Mouse (Mus musculus) urinary bladder, postnatal 25 days (tissue): ENCODE measurements around the gene Ogfod2.
A peak's percentile ranks its signal among the peaks of the same experiment; 100 is the strongest.

Experiments
- DNase-seq: peaks from one replicate; pipeline ENCODE4 v3.0.0; 2022; ENCODE audit warnings: low spot score

The Ogfod2 gene

DNA sequence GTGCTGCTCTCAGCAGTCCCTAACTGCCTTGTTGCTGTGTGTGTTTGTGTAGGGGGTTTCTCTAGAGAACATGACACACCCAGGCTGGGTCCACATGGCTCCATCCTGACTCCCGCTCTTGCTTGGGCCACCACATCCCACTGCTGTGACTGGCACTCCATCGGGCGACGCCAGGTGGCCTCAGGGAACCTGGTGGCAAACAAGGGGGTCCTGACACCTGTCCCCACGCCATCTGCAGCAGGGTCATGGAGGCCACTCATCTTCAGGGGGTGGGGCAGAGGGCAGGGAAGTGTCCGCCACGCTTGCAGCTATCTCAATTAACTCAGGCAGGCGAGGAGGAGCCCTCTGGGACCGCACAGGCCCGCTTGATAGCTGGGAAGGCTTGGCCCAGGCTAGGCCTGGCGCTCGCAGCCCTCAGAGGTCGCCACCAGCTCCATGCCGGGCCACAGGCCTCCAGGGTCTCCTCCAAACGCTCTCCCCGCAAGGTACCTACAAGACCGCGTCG, 17.0 kb upstream of the Ogfod2 start:
- DNase-seq: no peak

DNA sequence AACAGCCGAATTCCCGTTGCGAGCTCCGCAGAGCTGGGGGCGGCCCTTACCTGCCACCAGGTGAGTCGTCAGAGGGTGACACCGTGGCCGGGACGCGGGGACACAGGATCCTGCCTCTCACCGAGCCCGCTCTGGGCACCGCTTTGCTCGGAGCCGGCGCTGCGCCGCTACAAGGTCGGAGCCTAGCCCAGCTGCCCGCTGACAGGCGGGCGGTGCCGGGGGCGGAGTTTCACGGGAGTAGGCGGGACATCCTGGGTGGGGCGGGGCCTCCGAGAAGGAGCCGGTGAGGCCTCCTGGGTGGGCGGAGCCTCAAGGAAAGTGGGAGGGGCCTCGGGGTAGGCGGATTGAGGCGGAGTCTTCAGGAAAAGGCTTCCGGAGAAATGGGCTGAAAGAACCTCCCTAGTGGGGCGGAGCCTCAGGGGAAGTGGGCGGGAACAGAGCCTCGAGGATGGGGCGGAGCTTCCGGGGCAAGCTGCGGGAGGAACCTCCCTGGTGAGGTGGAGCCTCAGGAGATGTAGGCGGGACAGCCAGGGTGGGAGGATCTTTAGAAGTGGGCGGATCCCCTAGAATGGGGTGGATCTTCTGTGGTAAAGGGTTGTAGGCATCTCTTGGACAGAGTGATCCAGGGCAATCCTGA, 16.4 kb upstream of the Ogfod2 start, which contains the start of gene Abcb9:
Gene Abcb9 (minus strand): TSS at position 203 of the 637 bp plus-strand sequence.
- peak; percentile 99 for DNase-seq

- no peak for DNase-seq
These were observed 13.2 kb upstream of the Ogfod2 start for GRCm38 (mm10) chr5:124098923-124099322.

DNA sequence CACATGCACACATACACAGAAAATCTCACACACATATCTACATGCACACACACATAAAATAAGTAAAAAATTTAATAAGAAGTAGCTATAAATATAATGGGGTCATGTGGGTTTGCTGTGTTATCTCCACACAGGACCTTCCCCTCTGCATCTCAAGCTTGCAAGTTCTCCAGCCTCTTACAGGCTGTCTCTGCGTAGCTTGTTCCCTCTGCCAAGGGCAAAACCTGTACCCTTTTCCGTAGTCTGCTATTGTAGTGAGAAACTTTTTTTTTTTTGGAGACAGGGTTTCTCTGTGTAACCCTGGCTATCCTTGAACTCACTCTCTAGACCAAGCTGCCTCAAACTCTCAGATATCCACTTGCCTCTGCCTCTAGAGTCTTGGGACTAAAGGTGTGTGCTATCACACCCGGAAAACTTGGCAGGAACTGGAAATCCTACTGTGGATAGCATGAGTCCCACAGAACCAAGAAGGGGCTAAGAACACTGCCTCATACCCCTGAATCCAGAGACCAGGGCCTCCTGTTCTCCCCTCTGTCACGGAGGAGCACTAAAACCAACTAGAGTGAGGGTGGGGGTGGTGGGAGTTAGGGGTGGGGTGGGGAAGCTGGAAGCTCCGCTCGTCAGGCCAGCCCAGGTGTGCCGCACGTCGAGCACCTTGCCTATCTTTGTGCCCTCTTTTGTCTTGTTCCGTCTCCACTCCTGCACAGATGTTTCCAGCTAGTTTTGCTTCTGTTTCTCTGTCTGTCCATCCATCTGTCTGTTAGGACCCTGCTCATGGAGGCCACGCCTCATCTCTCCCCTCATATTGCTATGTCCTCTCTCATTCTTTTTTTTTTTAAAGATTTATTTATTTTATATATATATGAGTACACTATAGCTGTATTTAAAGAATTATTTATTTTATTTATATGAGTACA, 11.7 kb upstream of the Ogfod2 start:
- no peak for DNase-seq

GRCm38 (mm10) chr5:124102326-124102725, 9.8 kb upstream of the Ogfod2 start:
- no peak for DNase-seq

DNA sequence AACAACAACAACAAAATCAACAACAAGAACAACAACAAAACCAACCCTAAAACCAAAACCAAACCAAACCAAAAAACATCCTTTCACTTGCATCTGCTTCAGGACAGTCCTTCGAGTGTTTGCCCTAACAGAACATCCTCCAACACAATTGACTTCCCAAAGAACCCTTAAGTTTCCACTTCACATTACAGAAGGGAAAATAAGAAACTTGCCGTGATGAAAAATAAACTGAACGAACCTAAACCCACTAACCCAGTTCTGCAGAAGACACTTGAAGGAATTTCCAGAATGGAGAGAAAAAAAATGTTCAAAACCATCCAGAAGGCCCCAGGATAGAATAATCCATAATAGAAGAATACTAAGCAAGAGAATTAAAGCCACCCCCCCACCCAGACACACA, 9.1 kb upstream of the Ogfod2 start:
- no peak for DNase-seq

DNA sequence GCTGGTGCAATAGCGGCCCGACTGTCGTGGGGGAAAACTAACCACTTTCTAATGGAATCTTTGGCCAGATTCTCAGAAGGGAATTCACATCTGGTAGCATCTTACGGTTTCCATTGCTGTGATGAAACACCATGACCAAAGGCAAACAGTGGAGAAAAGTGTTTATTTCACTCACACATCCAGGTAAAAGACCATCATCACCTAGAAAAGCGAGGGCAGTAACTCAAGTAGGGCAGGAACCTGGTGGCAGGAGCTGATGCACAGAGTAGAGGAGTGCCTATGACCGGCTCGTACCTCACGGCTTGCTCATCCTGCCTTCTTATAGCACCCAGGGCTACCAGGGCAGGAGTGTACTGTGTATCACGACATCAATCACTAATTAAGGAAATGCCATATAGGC, 8.5 kb upstream of the Ogfod2 start:
- no peak for DNase-seq

DNA sequence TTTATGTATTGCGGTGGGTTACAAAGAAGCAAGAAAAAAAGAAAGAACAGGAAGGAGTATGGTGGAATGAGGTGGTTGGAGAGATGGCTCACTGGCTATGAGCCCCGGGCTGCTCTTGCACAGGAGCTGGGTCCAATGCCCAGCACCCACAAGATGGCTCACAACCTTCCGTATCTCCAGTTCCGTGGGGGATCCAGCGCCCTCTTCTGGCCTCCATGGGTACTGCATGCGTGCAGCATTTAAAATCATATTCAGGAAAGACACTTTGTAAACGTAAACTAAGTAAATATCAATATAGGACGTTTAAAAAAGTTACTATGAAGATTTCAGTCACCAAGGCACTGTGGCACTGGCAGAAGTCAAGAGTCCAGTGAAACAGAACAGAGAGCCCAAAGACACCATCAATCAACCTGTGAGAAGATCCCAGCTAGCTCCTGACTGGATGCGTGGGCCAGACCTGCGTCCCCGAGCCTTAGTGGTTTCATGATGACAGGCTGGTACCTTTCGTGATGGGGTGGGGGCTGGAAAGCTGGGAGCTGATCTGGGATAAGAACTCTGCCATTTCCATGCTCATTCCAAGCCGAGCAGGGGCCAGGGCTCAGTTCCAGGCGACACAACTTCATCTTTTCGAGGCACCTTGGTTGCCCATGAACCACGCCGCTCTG, 888 bp upstream of the Ogfod2 start:
- DNase-seq: peak; percentile 21

GRCm38 (mm10) chr5:124112531-124112930, 434 bp downstream of the Ogfod2 start:
- no peak for DNase-seq

- DNase-seq: peak; percentile 42
These were observed 933 bp downstream of the Ogfod2 start for GRCm38 (mm10) chr5:124113030-124113429.

GRCm38 (mm10) chr5:124114276-124115025, 2.4 kb downstream of the Ogfod2 start:
- DNase-seq: no peak

GRCm38 (mm10) chr5:124115531-124115930, 3.4 kb downstream of the Ogfod2 start:
- DNase-seq: no peak

DNA sequence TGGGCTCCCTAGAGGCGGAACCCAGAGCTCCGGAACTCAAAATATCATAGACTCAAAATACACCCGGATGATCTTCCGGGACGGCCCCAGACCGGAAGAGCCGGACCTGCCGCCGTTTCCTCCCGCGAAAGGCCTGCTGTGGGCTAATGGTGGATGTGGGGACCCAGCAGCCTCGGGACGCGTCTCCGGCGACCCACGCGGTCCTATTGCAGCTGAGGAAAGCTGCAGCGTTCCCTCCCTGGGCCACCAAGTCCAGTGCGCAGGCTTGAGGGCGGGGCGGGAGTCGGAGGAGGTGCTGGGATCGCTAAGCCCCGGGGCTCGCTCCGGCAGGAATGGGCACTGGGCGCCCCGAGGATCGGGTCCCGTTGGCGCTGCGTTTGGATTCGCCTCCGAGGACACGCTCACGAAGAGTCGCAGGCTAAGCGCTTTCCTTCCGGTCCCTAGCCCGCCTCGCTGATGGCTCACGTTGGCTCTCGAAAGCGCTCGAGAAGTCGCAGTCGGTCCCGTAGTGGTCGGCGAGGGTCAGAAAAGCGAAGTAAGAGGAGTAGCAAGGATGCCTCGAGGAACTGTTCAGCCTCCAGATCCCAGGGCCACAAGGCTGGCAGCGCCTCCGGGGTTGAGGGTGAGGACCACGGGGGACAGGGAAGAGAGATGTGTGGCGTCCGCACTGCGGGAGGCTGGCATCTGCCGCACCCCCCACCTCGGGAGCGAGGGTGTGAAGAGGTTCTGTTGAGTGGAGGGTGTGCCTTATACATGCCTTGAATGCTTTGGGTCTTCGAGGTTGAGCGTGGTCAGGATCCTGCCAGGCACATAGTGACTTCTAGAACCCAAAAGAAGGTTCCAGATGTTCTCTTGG, 4.1 kb downstream of the Ogfod2 start, which contains the start of gene Arl6ip4:
Gene Arl6ip4 (plus strand): TSS at position 100 of the 856 bp plus-strand sequence.
- DNase-seq: peak; percentile 73

- no peak for DNase-seq
These were observed 7.1 kb downstream of the Ogfod2 start for GRCm38 (mm10) chr5:124119204-124119603.

DNA sequence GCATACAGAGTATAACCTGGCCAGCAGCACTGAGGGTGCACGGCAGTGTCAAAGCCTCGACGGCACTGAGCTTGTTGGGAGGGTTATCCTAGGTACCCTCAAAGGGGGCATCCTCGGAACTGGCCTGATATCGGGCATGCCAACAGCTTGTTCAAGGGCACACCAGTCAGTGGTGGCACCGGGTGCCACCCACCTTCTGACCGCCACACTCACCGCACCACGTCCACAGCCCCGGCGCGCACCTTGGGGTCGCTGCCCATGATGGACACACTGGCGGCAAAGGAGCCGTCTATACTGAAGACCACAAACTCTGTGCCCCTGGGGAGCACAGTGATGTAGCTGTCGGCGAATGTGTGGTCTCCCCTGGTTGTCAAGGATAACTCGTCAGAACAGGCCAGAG, 10.3 kb downstream of the Ogfod2 start:
- DNase-seq: no peak

DNA sequence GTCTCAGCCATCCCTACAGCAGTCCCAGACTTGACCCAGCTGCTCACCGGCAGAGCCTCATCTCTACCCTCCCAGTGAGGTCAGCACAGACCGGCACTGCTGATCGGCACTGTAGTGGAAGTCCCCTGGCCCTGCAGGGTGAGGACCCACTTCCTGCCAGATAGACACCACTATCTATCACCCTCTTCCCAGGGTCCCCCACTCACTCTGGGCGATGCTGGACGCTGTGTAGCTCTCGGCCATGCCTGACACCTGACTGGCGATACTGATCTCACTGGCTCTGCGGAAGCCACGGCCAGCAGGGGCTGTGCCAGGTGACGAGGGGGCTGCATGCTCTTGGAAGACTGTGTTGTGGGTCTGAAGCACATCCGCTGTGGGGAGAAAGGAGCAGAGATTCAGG, 13.0 kb downstream of the Ogfod2 start:
- no peak for DNase-seq

GRCm38 (mm10) chr5:124134261-124134660, 22.2 kb downstream of the Ogfod2 start:
- DNase-seq: no peak

GRCm38 (mm10) chr5:124138066-124138465, 26.0 kb downstream of the Ogfod2 start:
- DNase-seq: no peak

GRCm38 (mm10) chr5:124149028-124149427, 36.9 kb downstream of the Ogfod2 start:
- no peak for DNase-seq

DNA sequence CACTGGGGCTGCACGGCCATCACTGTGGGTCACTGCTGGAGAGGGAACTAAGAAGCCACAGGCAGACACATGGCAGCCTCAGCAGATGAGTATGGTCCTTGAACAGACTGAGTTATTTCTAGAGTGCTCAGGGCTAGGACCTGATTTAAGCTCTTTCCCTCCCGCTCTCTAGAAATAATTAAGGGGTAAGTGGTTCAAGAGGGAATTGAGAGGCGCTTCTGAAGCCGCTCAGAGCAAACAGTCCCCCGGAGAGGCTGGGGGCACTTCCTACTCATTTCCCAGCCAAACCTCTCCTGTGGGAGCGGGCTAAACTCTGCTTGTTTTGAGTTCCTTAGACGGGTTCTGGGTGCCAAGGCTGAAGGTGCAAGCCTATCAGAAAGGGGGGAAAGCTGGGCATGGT, 38.8 kb downstream of the Ogfod2 start:
- DNase-seq: no peak

DNA sequence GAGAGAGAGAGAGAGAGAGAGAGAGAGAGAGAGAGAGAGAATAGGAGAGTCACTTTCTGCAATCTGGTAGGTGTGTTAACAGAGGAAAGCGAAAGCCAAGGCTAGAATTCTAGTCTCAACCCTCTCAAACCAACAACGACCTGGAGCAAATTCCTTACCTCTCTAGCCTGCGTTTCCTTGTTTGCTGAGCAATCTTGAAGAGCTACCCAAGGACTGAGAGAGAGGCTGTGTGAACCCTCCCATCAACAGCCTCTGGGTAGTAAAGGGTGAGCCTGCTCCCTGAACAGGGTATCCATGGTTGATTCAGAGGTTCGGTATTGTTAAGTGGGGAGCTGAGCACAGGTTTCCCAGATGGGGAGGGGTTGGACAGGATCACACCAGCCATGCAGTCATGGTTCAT, 40.6 kb downstream of the Ogfod2 start:
- DNase-seq: no peak
